Mouse (Mus musculus) MEL (cell line): ENCODE measurements at regions not wholly inside any gene's neighbourhood (a gene's known extent, or its start where the extent isn't known, plus 50 kb on each side); places are given as distances from the start of the nearest gene placed in this dataset.

Source experiments
- DNase-seq: peaks from one replicate; pipeline ENCODE4 v3.0.0; 2011; ENCODE audit warnings: low read depth, low spot score
- H3K27ac ChIP-seq: 2 replicates; pipeline ENCODE4 v1.5.1; 2012; ENCODE audit warnings: low read depth, mild to moderate bottlenecking, control low read depth, low read length, moderate library complexity; ENCODE audit not compliant: control insufficient read depth
- H3K27me3 ChIP-seq, 2 experiments: fragments of 150-350 bp in 1 of 2; sonication (generic) in 1 of 2; 2 replicates each; pipeline ENCODE4 v1.6.1; 2012; ENCODE audit warnings: low read length in 2 of 2, mild to moderate bottlenecking in 2 of 2, improper control_type of control experiment in 1 of 2, moderate library complexity in 1 of 2; ENCODE audit not compliant: insufficient read depth in 2 of 2, control insufficient read depth in 1 of 2
- H3K36me3 ChIP-seq, 2 experiments: 2 replicates each; pipeline ENCODE4 v1.6.1; 2012 to 2014; ENCODE audit warnings: low read length in 2 of 2, improper control_type of control experiment in 1 of 2, inconsistent platforms in 1 of 2, mild to moderate bottlenecking in 1 of 2; ENCODE audit not compliant: insufficient read depth in 2 of 2, control insufficient read depth in 1 of 2
- H3K4me1 ChIP-seq, 2 experiments: fragments of 150-350 bp in 1 of 2; sonication (generic) in 1 of 2; 2 replicates each; pipeline ENCODE4 v1.6.1; 2012; ENCODE audit warnings: low read length in 2 of 2, improper control_type of control experiment in 1 of 2, mild to moderate bottlenecking in 1 of 2; ENCODE audit not compliant: insufficient read depth in 2 of 2, control insufficient read depth in 1 of 2
- H3K4me3 ChIP-seq, 2 experiments: fragments of 150-350 bp in 1 of 2; sonication (generic) in 1 of 2; 2 replicates each; pipeline ENCODE4 v1.5.1; 2012; ENCODE audit warnings: low read depth in 2 of 2, low read length in 2 of 2, mild to moderate bottlenecking in 2 of 2, moderate library complexity in 2 of 2, control low read depth in 1 of 2, improper control_type of control experiment in 1 of 2; ENCODE audit not compliant: control insufficient read depth in 1 of 2, insufficient read depth in 1 of 2
- H3K79me2 ChIP-seq: 2 replicates; pipeline ENCODE4 v1.6.1; 2012; ENCODE audit warnings: mild to moderate bottlenecking, low read length, moderate library complexity; ENCODE audit not compliant: control insufficient read depth, poor library complexity, insufficient read depth
- H3K9ac ChIP-seq: 2 replicates; pipeline ENCODE4 v1.6.1; 2012; ENCODE audit warnings: low read depth, mild to moderate bottlenecking, control low read depth, low read length, moderate library complexity; ENCODE audit not compliant: control insufficient read depth, poor library complexity, severe bottlenecking
- H3K9me3 ChIP-seq: fragments of 150-350 bp; sonication (generic); replicated peaks from 2 replicates; pipeline ENCODE4 v1.6.1; 2012; ENCODE audit warnings: mild to moderate bottlenecking, low read length, improper control_type of control experiment, moderate library complexity; ENCODE audit not compliant: insufficient read depth
- BHLHE40 ChIP-seq: IDR thresholded peaks from 2 replicates; pipeline ENCODE4 v1.6.1; 2012; ENCODE audit warnings: low read depth, mild to moderate bottlenecking, inconsistent platforms, low read length, improper control_type of control experiment, borderline replicate concordance
- CHD1 ChIP-seq: IDR thresholded peaks from 2 replicates; pipeline ENCODE4 v1.6.1; 2012; ENCODE audit warnings: low read depth, mild to moderate bottlenecking, inconsistent platforms, low read length, improper control_type of control experiment
- CHD2 ChIP-seq: IDR thresholded peaks from 2 replicates; pipeline ENCODE4 v1.6.1; 2011; ENCODE audit warnings: low read length, improper control_type of control experiment
- CTCF ChIP-seq, 3 experiments: IDR thresholded peaks in 2 of 3; conservative IDR thresholded peaks in 1 of 3; 2 replicates each; pipeline ENCODE4 v1.5.1; 2011 to 2012; ENCODE audit warnings: low read length in 3 of 3, low read depth in 2 of 3, mild to moderate bottlenecking in 2 of 3, improper control_type of control experiment in 1 of 3, inconsistent platforms in 1 of 3, mixed read lengths in 1 of 3, moderate library complexity in 1 of 3; ENCODE audit not compliant: control insufficient read depth in 1 of 3, insufficient read depth in 1 of 3, poor library complexity in 1 of 3, severe bottlenecking in 1 of 3
- ELF1 ChIP-seq: IDR thresholded peaks from 2 replicates; pipeline ENCODE4 v1.6.1; 2014; ENCODE audit warnings: low read depth, mild to moderate bottlenecking, inconsistent platforms, low read length, improper control_type of control experiment, moderate library complexity
- EP300 ChIP-seq, 2 experiments: IDR thresholded peaks; 2 replicates each; pipeline ENCODE4 v1.6.1; 2011; ENCODE audit warnings: improper control_type of control experiment in 2 of 2, low read length in 2 of 2, low read depth in 1 of 2, mild to moderate bottlenecking in 1 of 2
- GABPA ChIP-seq: IDR thresholded peaks from 2 replicates; pipeline ENCODE4 v1.6.1; 2012; ENCODE audit warnings: low read depth, mild to moderate bottlenecking, inconsistent platforms, low read length, improper control_type of control experiment, moderate library complexity
- MYB ChIP-seq: IDR thresholded peaks from 2 replicates; pipeline ENCODE4 v1.6.1; 2011; ENCODE audit warnings: mild to moderate bottlenecking, low read depth, low read length, improper control_type of control experiment
- POLR2A ChIP-seq, 2 experiments: IDR thresholded peaks; 2 replicates each; pipeline ENCODE4 v1.6.1; 2011 to 2012; ENCODE audit warnings: low read length in 2 of 2, mild to moderate bottlenecking in 2 of 2, control low read depth in 1 of 2, improper control_type of control experiment in 1 of 2, low read depth in 1 of 2, moderate library complexity in 1 of 2; ENCODE audit not compliant: control insufficient read depth in 1 of 2, insufficient read depth in 1 of 2, poor library complexity in 1 of 2
- RCOR1 ChIP-seq: IDR thresholded peaks from 2 replicates; pipeline ENCODE4 v1.6.1; 2012; ENCODE audit warnings: low read depth, mild to moderate bottlenecking, inconsistent platforms, low read length, improper control_type of control experiment
- SIN3A ChIP-seq: IDR thresholded peaks from 2 replicates; pipeline ENCODE4 v1.6.1; 2012; ENCODE audit warnings: low read length, improper control_type of control experiment, inconsistent platforms
- TCF12 ChIP-seq: IDR thresholded peaks from 2 replicates; pipeline ENCODE4 v1.6.1; 2014; ENCODE audit warnings: low read depth, mild to moderate bottlenecking, inconsistent platforms, low read length, improper control_type of control experiment, moderate library complexity
- UBTF ChIP-seq: IDR thresholded peaks from 2 replicates; pipeline ENCODE4 v1.6.1; 2012; ENCODE audit warnings: low read depth, mild to moderate bottlenecking, inconsistent platforms, low read length, improper control_type of control experiment, moderate library complexity, borderline replicate concordance; ENCODE audit not compliant: insufficient read depth
- USF1 ChIP-seq: IDR thresholded peaks from 2 replicates; pipeline ENCODE4 v1.6.1; 2014; ENCODE audit warnings: low read depth, mild to moderate bottlenecking, inconsistent platforms, low read length, improper control_type of control experiment, moderate library complexity
- USF2 ChIP-seq, 2 experiments: IDR thresholded peaks; 2 replicates each; pipeline ENCODE4 v1.6.1; 2011 to 2012; ENCODE audit warnings: improper control_type of control experiment in 2 of 2, low read length in 2 of 2, borderline replicate concordance in 1 of 2, inconsistent platforms in 1 of 2, low read depth in 1 of 2, mild to moderate bottlenecking in 1 of 2; ENCODE audit not compliant: insufficient read depth in 1 of 2
- ZC3H11A ChIP-seq: IDR thresholded peaks from 2 replicates; pipeline ENCODE4 v1.6.1; 2012; ENCODE audit warnings: low read depth, mild to moderate bottlenecking, inconsistent platforms, low read length, improper control_type of control experiment
- ZKSCAN1 ChIP-seq: IDR thresholded peaks from 2 replicates; pipeline ENCODE4 v1.6.1; 2012; ENCODE audit warnings: low read depth, mild to moderate bottlenecking, inconsistent platforms, low read length, improper control_type of control experiment, moderate library complexity
- ZMIZ1 ChIP-seq: IDR thresholded peaks from 2 replicates; pipeline ENCODE4 v1.6.1; 2012; ENCODE audit warnings: low read depth, mild to moderate bottlenecking, inconsistent platforms, low read length, improper control_type of control experiment, moderate library complexity
- ZNF384 ChIP-seq: IDR thresholded peaks from 2 replicates; pipeline ENCODE4 v1.6.1; 2012; ENCODE audit warnings: low read depth, mild to moderate bottlenecking, inconsistent platforms, low read length, improper control_type of control experiment

DNA sequence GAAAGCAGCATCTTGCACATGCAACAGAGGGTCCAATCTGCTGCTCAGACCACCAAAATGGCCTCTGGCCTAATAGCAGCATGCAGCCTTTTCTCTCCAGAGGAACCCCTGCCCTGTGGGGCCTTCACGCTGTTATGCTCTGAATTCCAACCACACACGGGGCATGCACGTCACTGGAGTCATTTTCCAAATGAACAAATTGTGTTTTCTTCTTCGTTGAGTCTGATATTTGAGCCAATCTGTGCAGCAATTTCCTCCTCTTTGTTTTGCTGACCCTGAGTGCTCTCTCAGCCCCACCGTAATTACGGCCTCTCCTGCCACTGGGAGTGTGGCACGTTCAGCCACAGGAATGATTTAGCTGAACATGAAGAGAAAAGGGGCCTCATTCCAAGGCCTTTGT lies 174.3 kb upstream of the Klhl29 start:
- Histone ChIP-seq H3K4me1 (no peaks in the 10 kb centered on the region), H3K4me3 (no peak overlapping the region), H3K27ac (no peak overlapping the region), H3K9me3 (no peaks in the 10 kb centered on the region), H3K79me2 (no peaks in the 10 kb centered on the region), H3K9ac (no peak overlapping the region), H3K36me3 (no peaks in the 10 kb centered on the region), H3K27me3 (no peaks in the 10 kb centered on the region)
- no peak for DNase-seq
- no peak for TF ChIP-seq USF1
- no peak for TF ChIP-seq UBTF
- no peak for TF ChIP-seq ZC3H11A
- no peak for TF ChIP-seq ZMIZ1
- TF ChIP-seq ZKSCAN1 = no peak
- TF ChIP-seq GABPA = no peak
- no peak for TF ChIP-seq ZNF384
- TF ChIP-seq SIN3A = no peak
- no peak for TF ChIP-seq ELF1
- no peak for TF ChIP-seq MYB
- TF ChIP-seq CTCF (IDR thresholded peaks at IDR 0.05 in 2 of 3, conservative IDR thresholded peaks at IDR 0.05 in 1 of 3; ENCODE audit: control insufficient read depth in 1 of 3, insufficient read depth in 1 of 3, low read depth in 2 of 3, low read length in 3 of 3, poor library complexity in 1 of 3, severe bottlenecking in 1 of 3) = no peak
- TF ChIP-seq CHD2 = no peak
- no peak for TF ChIP-seq TCF12
- no peak for TF ChIP-seq POLR2A (IDR thresholded peaks at IDR 0.05; ENCODE audit: control insufficient read depth in 1 of 2, insufficient read depth in 1 of 2, low read depth in 1 of 2, low read length in 2 of 2, poor library complexity in 1 of 2)

DNA sequence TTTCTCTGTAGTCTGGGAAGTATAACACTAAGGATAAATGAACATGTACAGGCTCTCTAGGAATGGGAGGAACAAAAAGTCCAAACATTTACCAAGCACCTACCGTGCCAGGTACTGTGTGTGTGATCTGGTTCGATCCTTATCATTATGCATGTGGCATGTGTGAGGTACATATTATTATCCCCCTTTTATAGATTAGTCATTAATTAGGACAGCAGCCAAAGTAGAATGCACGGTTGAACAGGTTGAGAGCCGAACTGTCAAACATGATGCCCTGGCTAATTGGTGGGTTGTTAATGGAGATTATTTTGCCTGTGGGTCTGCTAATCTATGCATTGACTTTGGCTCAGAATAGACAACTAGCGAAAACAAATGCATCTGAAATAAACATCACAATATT lies 172.2 kb upstream of the Klhl29 start:
- H3K27me3 ChIP-seq = no peaks in the 10 kb centered on the region
- no peak for TF ChIP-seq EP300 (IDR thresholded peaks at IDR 0.05; ENCODE audit: low read depth in 1 of 2, low read length in 2 of 2)
- no peak for TF ChIP-seq CHD2
- TF ChIP-seq BHLHE40 = no peak
- no peak for TF ChIP-seq USF2 (IDR thresholded peaks at IDR 0.05; ENCODE audit: borderline replicate concordance in 1 of 2, insufficient read depth in 1 of 2, low read depth in 1 of 2, low read length in 2 of 2)
- TF ChIP-seq GABPA = no peak
- no peak for TF ChIP-seq CHD1
- no peak for TF ChIP-seq RCOR1
- no peak for TF ChIP-seq ZC3H11A
- TF ChIP-seq, all 39 proteins: peak for 0
- Histone ChIP-seq H3K9me3 (no peaks in the 10 kb centered on the region), H3K36me3 (no peaks in the 10 kb centered on the region), H3K4me3 (no peak overlapping the region), H3K79me2 (no peaks in the 10 kb centered on the region), H3K27ac (no peak overlapping the region), H3K9ac (no peak overlapping the region), H3K4me1 (no peaks in the 10 kb centered on the region)
- DNase-seq = no peak
